Mouse (Mus musculus) olfactory bulb, adult 2 months (tissue): Measurements from ENCODE around the gene Gm10197.

Source experiments
- CTCF ChIP-seq: fragments of 200-500 bp; IDR thresholded peaks from 2 replicates; pipeline ENCODE4 v1.5.1; 2012; ENCODE audit warnings: low read depth, mild to moderate bottlenecking, low read length, moderate library complexity; ENCODE audit not compliant: insufficient read depth
- POLR2A ChIP-seq: fragments of 200-500 bp; IDR thresholded peaks from 2 replicates; pipeline ENCODE4 v1.6.1; 2012; ENCODE audit warnings: mild to moderate bottlenecking, low read depth, low read length, moderate library complexity; ENCODE audit not compliant: insufficient read depth

DNA sequence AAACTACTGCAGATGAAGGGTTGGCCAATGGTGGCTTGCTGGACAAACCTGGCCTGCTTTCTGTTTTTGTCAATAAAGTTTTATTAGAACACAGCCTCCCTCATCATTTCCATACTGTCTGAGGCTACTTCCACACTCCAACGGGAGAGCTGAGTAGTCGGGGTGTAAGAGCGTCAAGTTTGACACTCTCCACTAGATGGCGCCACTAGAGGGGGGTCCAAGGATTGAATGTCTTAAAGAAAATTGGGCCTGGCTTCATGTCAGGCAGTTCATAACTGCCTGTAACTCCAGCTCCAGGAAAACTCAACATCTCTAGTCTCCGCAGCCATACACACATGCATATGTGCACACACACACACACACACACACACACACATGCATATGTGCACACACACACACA, 48.3 kb upstream of the Gm10197 start:
- TF ChIP-seq CTCF: no peak
- TF ChIP-seq POLR2A: no peak
